In the genomic region with DNA sequence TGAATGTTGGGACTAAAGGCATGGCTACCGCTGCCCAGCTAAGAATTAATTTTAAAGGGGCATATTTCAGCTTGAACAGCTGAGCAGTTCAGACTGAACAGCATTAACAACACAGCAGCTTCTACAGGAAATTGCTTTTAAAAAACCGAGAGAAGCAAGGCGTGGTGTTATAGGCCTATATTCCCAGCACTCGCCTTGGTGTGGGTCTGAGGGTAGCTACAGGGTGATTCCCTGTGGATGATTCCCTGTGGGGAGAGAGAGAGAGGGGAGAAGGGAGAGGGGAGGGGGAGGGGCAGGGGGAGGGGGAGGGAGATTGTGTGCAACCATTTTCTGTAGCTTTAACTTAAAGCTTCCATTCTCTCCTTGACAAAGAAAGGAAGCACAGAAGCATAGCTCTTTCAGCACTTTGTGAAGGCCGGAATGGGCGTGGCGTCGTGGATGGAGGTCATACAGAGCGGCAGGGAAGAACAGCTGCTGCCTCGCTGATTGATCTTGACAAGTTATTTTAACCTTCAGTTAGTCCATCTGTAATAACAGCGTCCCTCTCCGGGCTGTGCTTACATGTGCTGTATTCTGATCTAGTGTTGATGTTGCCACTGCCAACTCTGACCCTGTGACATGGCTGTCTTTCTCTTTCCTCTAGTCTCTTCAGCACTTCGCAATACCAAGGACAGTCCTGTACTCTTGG, we compare ENCODE assay signal across 10 mouse cellular contexts. TPM values are rescaled to one million over a fixed set of nuclear protein-coding genes. Genes with fewer than 3 reads are reported as not detected.
DNase-seq lines count a peak whose midpoint lies in the region; ATAC-seq and TF ChIP-seq lines count a peak whose summit lies in the region.
"Had no signal": no experiment of that assay in that cellular context is flagged by ENCODE, and none has a peak within 500 bp of the region (broad histone marks: within the 10 kb centered on the region; RNA-seq: fewer than 3 reads in every experiment).

No protein-coding gene starts in this region.

- H3K9ac ChIP-seq in hindbrain, embryonic 16.5 days (ENCODE audit: low read depth, low read length), result no peak overlapping the region

- H3K27ac ChIP-seq in hindbrain, embryonic 16.5 days (ENCODE audit: low read depth, low read length), result no peak overlapping the region
- H3K27ac ChIP-seq: heart, adult 2 months had no signal

- 45% methylated on average over 13 of the region's 13 CpGs for WGBS in lung, adult 2 months
- WGBS in hindbrain, embryonic 16.5 days, result 35% methylated on average over 13 of the region's 13 CpGs

- H3K36me3 ChIP-seq in hindbrain, embryonic 16.5 days (ENCODE audit: control insufficient read depth, insufficient read depth, low read length), result no peaks in the 10 kb centered on the region

- no peaks in the 10 kb centered on the region for H3K9me3 ChIP-seq in hindbrain, embryonic 16.5 days (ENCODE audit: control insufficient read depth, low read length)

- H3K4me2 ChIP-seq in hindbrain, embryonic 16.5 days (ENCODE audit: low read length), result peak overlapping the region; percentile 14

- no peak for TF ChIP-seq POLR2A in lung, adult 2 months (IDR thresholded peaks at IDR 0.05; ENCODE audit: borderline replicate concordance, extremely low read depth, low read depth, low read length)
- no peak for TF ChIP-seq POLR2A in brain, embryonic 14.5 days (IDR thresholded peaks at IDR 0.05; ENCODE audit: borderline replicate concordance, extremely low read depth, insufficient read depth, insufficient read length, poor library complexity, severe bottlenecking)

- peak; percentile 58 for DNase-seq in lung, postnatal 10 days
- DNase-seq in lung, adult 2 months, result no peak
- DNase-seq in brain, embryonic 14.5 days (ENCODE audit: low read depth), result peak; percentile 69
- DNase-seq in retina, postnatal 1 day, result peak; percentile 86
- no peak for DNase-seq in layer of hippocampus, adult 11-12 months (ENCODE audit: low spot score)
- no peak for DNase-seq in gastrocnemius, postnatal 25 days
- DNase-seq: cerebellum, postnatal 10 days; heart, adult 2 months; kidney, adult 9 months had no signal

- no peak for TF ChIP-seq CTCF in lung, adult 2 months (IDR thresholded peaks at IDR 0.05; ENCODE audit: insufficient read depth, low read length)
- no peak for TF ChIP-seq CTCF in brain, embryonic 14.5 days (IDR thresholded peaks at IDR 0.05; ENCODE audit: borderline replicate concordance, extremely low read depth, insufficient read depth, insufficient read length)

- H3K4me1 ChIP-seq in lung, adult 2 months (ENCODE audit: control insufficient read depth, insufficient read depth, low read length), result no peaks in the 10 kb centered on the region
- no peaks in the 10 kb centered on the region for H3K4me1 ChIP-seq in hindbrain, embryonic 16.5 days (ENCODE audit: control insufficient read depth, insufficient read depth, low read depth, low read length)

- H3K27me3 ChIP-seq in hindbrain, embryonic 16.5 days (replicated peaks; ENCODE audit: control insufficient read depth, insufficient read depth, low read length), result no peaks in the 10 kb centered on the region

- no peak overlapping the region for H3K4me3 ChIP-seq in lung, adult 2 months (replicated peaks; ENCODE audit: extremely low read depth, low read depth, low read length)
- no peak overlapping the region for H3K4me3 ChIP-seq in hindbrain, embryonic 16.5 days (ENCODE audit: low read length)
- H3K4me3 ChIP-seq: heart, adult 2 months had no signal

- ATAC-seq in hindbrain, embryonic 16.5 days, result no peak

RNA-seq across cellular contexts. Expression of a gene that starts 4.7 kb away (rescaled TPM):
- 0.22 TPM in 1 of 2 replicates, not detected in the other for polyA plus RNA-seq in lung, adult 2 months (2012; rRNA removed)
- polyA plus RNA-seq in brain, embryonic 14.5 days (2012; rRNA removed), result 0.08 and 0.22 TPM in 2 replicates
- polyA plus RNA-seq in hindbrain, embryonic 16.5 days (2015; fragmentation: Nextera tagmentation; extraction: Ambion mirVana), result 0.15 TPM in 1 of 2 replicates, not detected in the other
- total RNA-seq in gastrocnemius, postnatal 25 days (2021), result not detected
- total RNA-seq: heart, adult 2 months had no signal
- polyA plus RNA-seq: heart, adult 2 months had no signal

RNA-seq across cellular contexts. Expression of a gene that starts 37.4 kb away (rescaled TPM):
- polyA plus RNA-seq in lung, adult 2 months (2012; rRNA removed), result 4.1 and 20.9 TPM in 2 replicates
- 0.11 TPM in 1 of 2 replicates, not detected in the other for polyA plus RNA-seq in brain, embryonic 14.5 days (2012; rRNA removed)
- polyA plus RNA-seq in hindbrain, embryonic 16.5 days (2015; fragmentation: Nextera tagmentation; extraction: Ambion mirVana), result not detected in 2 replicates
- not detected for total RNA-seq in gastrocnemius, postnatal 25 days (2021)

Comparison
In these comparisons a context has a peak if more than half of its experiments do, and no peak if none do; other contexts are left out.
1. DNase-seq: peak in lung, postnatal 10 days (single experiment), brain, embryonic 14.5 days (single experiment) and retina, postnatal 1 day (single experiment); none in lung, adult 2 months (single experiment), layer of hippocampus, adult 11-12 months (single experiment) and gastrocnemius, postnatal 25 days (single experiment).